Mouse (Mus musculus) limb, embryonic 14.5 days (tissue): Measurements from ENCODE around the gene Sobp. TPM values are rescaled to one million over a fixed set of nuclear protein-coding genes. Genes with fewer than 3 reads are reported as not detected.

Source experiments
- ATAC-seq: fragments of 200-750 bp; cut with Nextera tagmentation; 2 replicates; pipeline ENCODE4 v1.8.0; 2017; ENCODE audit warnings: low read depth, moderate number of reproducible peaks, moderate TSS enrichment; ENCODE audit not compliant: low FRiP score
- DNase-seq: peaks from one replicate; pipeline ENCODE4 v3.0.0-alpha.2; 2015; ENCODE audit warnings: low spot score
- H3K27ac ChIP-seq: fragments of 300-500 bp; sonication (generic); replicated peaks from 2 replicates; pipeline ENCODE4 v1.5.1; 2014; ENCODE audit warnings: low read depth, mild to moderate bottlenecking, low read length, moderate library complexity, mixed read lengths
- H3K27me3 ChIP-seq: fragments of 300-500 bp; sonication (generic); 2 replicates; pipeline ENCODE4 v1.6.1; 2014; ENCODE audit warnings: low read length, mixed read lengths; ENCODE audit not compliant: control insufficient read depth, insufficient read depth
- H3K36me3 ChIP-seq: fragments of 300-500 bp; sonication (generic); 2 replicates; pipeline ENCODE4 v1.6.1; 2014; ENCODE audit warnings: mild to moderate bottlenecking, low read length, moderate library complexity, mixed read lengths; ENCODE audit not compliant: control insufficient read depth, insufficient read depth
- H3K4me1 ChIP-seq: fragments of 300-500 bp; sonication (generic); 2 replicates; pipeline ENCODE4 v1.6.1; 2014; ENCODE audit warnings: antibody characterized with exemption, low read length, mixed read lengths; ENCODE audit not compliant: control insufficient read depth, insufficient read depth
- H3K4me2 ChIP-seq: fragments of 300-500 bp; sonication (generic); replicated peaks from 2 replicates; pipeline ENCODE4 v1.6.1; 2014; ENCODE audit warnings: low read depth, mild to moderate bottlenecking, low read length, moderate library complexity; ENCODE audit not compliant: severe bottlenecking
- H3K4me3 ChIP-seq: fragments of 300-500 bp; sonication (generic); replicated peaks from 2 replicates; pipeline ENCODE4 v1.5.1; 2014; ENCODE audit warnings: low read length
- H3K9ac ChIP-seq: fragments of 300-500 bp; sonication (generic); 2 replicates; pipeline ENCODE4 v1.6.1; 2014; ENCODE audit warnings: mild to moderate bottlenecking, low read depth, low read length, moderate library complexity; ENCODE audit not compliant: severe bottlenecking
- H3K9me3 ChIP-seq: fragments of 300-500 bp; sonication (generic); 2 replicates; pipeline ENCODE4 v1.6.1; 2016; ENCODE audit warnings: low read length; ENCODE audit not compliant: control insufficient read depth
- POLR2A ChIP-seq: fragments of 200-500 bp; IDR thresholded peaks from 2 replicates; pipeline ENCODE4 v1.8.0; 2012; ENCODE audit warnings: inconsistent platforms, mild to moderate bottlenecking, moderate library complexity, borderline replicate concordance; ENCODE audit not compliant: insufficient read depth, insufficient read length; ENCODE audit errors: extremely low read depth
- WGBS: fragments of 180-500 bp; shearing (Covaris S2); extraction: QIAGEN DNeasy Blood & Tissue Kit; methylation state at CpG from one replicate; pipeline ENCODE4 v1.1.7; 2014; 5-methylcytosine and 5-hydroxymethylcytosine counted together
- polyA plus RNA-seq, 2 experiments: library from polyadenylated mRNA; depleted of rRNA in 1 of 2; stranded (reverse) in 1 of 2; unstranded in 1 of 2; fragments of >200 nt; fragmentation: Nextera tagmentation in 1 of 2; extraction: Ambion mirVana in 1 of 2; gene quantifications; 2 replicates each; pipeline versions ENCODE4 v1.2.1 to v1.2.3; 2012 to 2014

Gene Sobp
- polyA plus RNA-seq, 2 experiments: 4.9 to 6.2 TPM

GRCm38 (mm10) chr10:43027006-43027405 is 147.3 kb downstream of the Sobp start:
- no peak overlapping the region for H3K9ac ChIP-seq
- H3K4me1 ChIP-seq: peaks cover 3% of the 10 kb centered on the region
- H3K9me3 ChIP-seq: no peaks in the 10 kb centered on the region
- no peak overlapping the region for H3K27ac ChIP-seq
- 52% methylated on average over 9 of the region's 9 CpGs for WGBS
- ATAC-seq (no peak), DNase-seq (no peak)
- no peak for TF ChIP-seq POLR2A
- no peak overlapping the region for H3K4me2 ChIP-seq
- peaks cover 18% of the 10 kb centered on the region for H3K27me3 ChIP-seq
- H3K36me3 ChIP-seq: no peaks in the 10 kb centered on the region
- H3K4me3 ChIP-seq: no peak overlapping the region

- no peak for TF ChIP-seq POLR2A
Observed at GRCm38 (mm10) chr10:43023454-43024194, 150.7 kb downstream of the Sobp start.

GRCm38 (mm10) chr10:43022190-43022761 is 152.1 kb downstream of the Sobp start:
- Histone ChIP-seq H3K9ac (peak overlapping the region; percentile 59; the same call in 1 of the 2 replicates), H3K4me3 (peak overlapping the region; percentile 54), H3K27ac (no peak overlapping the region), H3K4me1 (peaks cover 10% of the 10 kb centered on the region), H3K9me3 (no peaks in the 10 kb centered on the region), H3K4me2 (peak overlapping the region; percentile 98), H3K36me3 (no peaks in the 10 kb centered on the region), H3K27me3 (peaks cover 45% of the 10 kb centered on the region)
- WGBS: 6% methylated on average over 26 of the region's 29 CpGs
- DNase-seq (peak; percentile 32), ATAC-seq (peak; percentile 76)
- no peak for TF ChIP-seq POLR2A

More at GRCm38 (mm10) chr10:43023454-43024194, 150.7 kb downstream of the Sobp start:
- WGBS: 74% methylated on average over 10 of the region's 10 CpGs
- no peak overlapping the region for H3K4me3 ChIP-seq
- H3K4me1 ChIP-seq: peaks cover 10% of the 10 kb centered on the region
- H3K4me2 ChIP-seq: no peak overlapping the region
- H3K9ac ChIP-seq: no peak overlapping the region
- DNase-seq (no peak), ATAC-seq (no peak)
- H3K9me3 ChIP-seq: no peaks in the 10 kb centered on the region
- H3K36me3 ChIP-seq: no peaks in the 10 kb centered on the region
- no peak overlapping the region for H3K27ac ChIP-seq
- H3K27me3 ChIP-seq: peaks cover 40% of the 10 kb centered on the region

GRCm38 (mm10) chr10:43021512-43022116 is 152.7 kb downstream of the Sobp start:
- WGBS: 1% methylated on average over 42 of the region's 69 CpGs
- ATAC-seq (peak; percentile 47; the same call in 1 of the 2 replicates), DNase-seq (no peak)
- Histone ChIP-seq H3K27ac (no peak overlapping the region), H3K36me3 (no peaks in the 10 kb centered on the region), H3K4me3 (peak overlapping the region; percentile 54), H3K27me3 (peaks cover 45% of the 10 kb centered on the region), H3K4me1 (peaks cover 10% of the 10 kb centered on the region), H3K9ac (peak overlapping the region; percentile 59), H3K4me2 (peak overlapping the region; percentile 98), H3K9me3 (no peaks in the 10 kb centered on the region)
- TF ChIP-seq POLR2A: no peak

- Histone ChIP-seq H3K36me3 (no peaks in the 10 kb centered on the region), H3K4me3 (peak overlapping the region; percentile 54), H3K4me1 (peaks cover 10% of the 10 kb centered on the region), H3K27ac (no peak overlapping the region), H3K27me3 (peaks cover 45% of the 10 kb centered on the region), H3K4me2 (peak overlapping the region; percentile 98), H3K9ac (peak overlapping the region; percentile 59), H3K9me3 (no peaks in the 10 kb centered on the region)
- no peak for TF ChIP-seq POLR2A
- 11% methylated on average over 33 of the region's 35 CpGs for WGBS
- ATAC-seq: peak; percentile 7; the same call in 1 of the 2 replicates
- DNase-seq: no peak
Observed at GRCm38 (mm10) chr10:43021017-43021416, 153.3 kb downstream of the Sobp start.
